27 mouse cellular contexts compared by ENCODE assay signal in genomic region chrX:111404816-111405215, GRCm38 (mm10).
"Had no signal": no experiment of that assay in that cellular context is flagged by ENCODE, and none has a peak within 500 bp of the region (broad histone marks: within the 10 kb centered on the region; RNA-seq: fewer than 3 reads in every experiment).

No protein-coding gene starts in this region.

- H3K36me3 ChIP-seq: limb, embryonic 12.5 days; limb, embryonic 13.5 days; limb, embryonic 15.5 days; liver, embryonic 12.5 days; liver, embryonic 13.5 days; liver, embryonic 15.5 days; lung, embryonic 15.5 days; midbrain, embryonic 10.5 days; midbrain, embryonic 12.5 days; midbrain, embryonic 13.5 days; midbrain, embryonic 15.5 days had no signal

- H3K27ac ChIP-seq: limb, embryonic 10.5 days; limb, embryonic 12.5 days; limb, embryonic 13.5 days; limb, embryonic 15.5 days; liver, embryonic 12.5 days; liver, embryonic 13.5 days; liver, embryonic 14.5 days; liver, embryonic 15.5 days; lung, embryonic 15.5 days; macrophage; midbrain, embryonic 10.5 days; midbrain, embryonic 12.5 days; midbrain, embryonic 13.5 days; midbrain, embryonic 15.5 days had no signal

- H3K9ac ChIP-seq: limb, embryonic 12.5 days; limb, embryonic 13.5 days; limb, embryonic 15.5 days; liver, embryonic 12.5 days; liver, embryonic 13.5 days; liver, embryonic 14.5 days; liver, embryonic 15.5 days; liver, postnatal 0 days; lung, embryonic 14.5 days; lung, embryonic 15.5 days; midbrain, embryonic 12.5 days; midbrain, embryonic 13.5 days; midbrain, embryonic 15.5 days had no signal

- H3K4me1 ChIP-seq: limb, embryonic 10.5 days; limb, embryonic 12.5 days; limb, embryonic 13.5 days; limb, embryonic 15.5 days; liver, embryonic 12.5 days; liver, embryonic 13.5 days; liver, embryonic 15.5 days; lung, embryonic 15.5 days; megakaryocyte, embryonic 14.5 days; midbrain, embryonic 10.5 days; midbrain, embryonic 12.5 days; midbrain, embryonic 13.5 days; midbrain, embryonic 15.5 days had no signal

- H3K9me3 ChIP-seq: limb, embryonic 10.5 days; limb, embryonic 12.5 days; limb, embryonic 13.5 days; limb, embryonic 15.5 days; liver, embryonic 12.5 days; liver, embryonic 13.5 days; liver, embryonic 15.5 days; lung, embryonic 15.5 days; megakaryocyte, embryonic 14.5 days; midbrain, embryonic 10.5 days; midbrain, embryonic 12.5 days; midbrain, embryonic 13.5 days; midbrain, embryonic 15.5 days had no signal

- DNase-seq: left cerebral cortex, postnatal 4 days; liver; liver, embryonic 13.5 days; liver, postnatal 0 days; lung, adult 18-20 months; lung, adult 2 months; lung, embryonic 14.5 days; lung, postnatal 10 days; lung, postnatal 14 days; lung, postnatal 36 days; lung, postnatal 4 days; midbrain, embryonic 14.5 days had no signal

- H3K4me3 ChIP-seq: limb, embryonic 10.5 days; limb, embryonic 12.5 days; limb, embryonic 13.5 days; limb, embryonic 15.5 days; liver, embryonic 12.5 days; liver, embryonic 13.5 days; liver, embryonic 15.5 days; lung, embryonic 15.5 days; megakaryocyte, embryonic 14.5 days; midbrain, embryonic 10.5 days; midbrain, embryonic 12.5 days; midbrain, embryonic 13.5 days; midbrain, embryonic 15.5 days; myocyte had no signal

- H3K27me3 ChIP-seq: limb, embryonic 12.5 days; limb, embryonic 13.5 days; limb, embryonic 15.5 days; liver, embryonic 12.5 days; liver, embryonic 13.5 days; liver, embryonic 15.5 days; lung, embryonic 15.5 days; megakaryocyte, embryonic 14.5 days; midbrain, embryonic 12.5 days; midbrain, embryonic 13.5 days; midbrain, embryonic 15.5 days had no signal
